Mouse (Mus musculus): ENCODE data around the gene Gatad1. TPM values are rescaled to one million over a fixed set of nuclear protein-coding genes. Genes with fewer than 3 reads are reported as not detected.

The Gatad1 gene
- 23.0 TPM for polyA plus RNA-seq (2017; shearing (Covaris generic))

DNA sequence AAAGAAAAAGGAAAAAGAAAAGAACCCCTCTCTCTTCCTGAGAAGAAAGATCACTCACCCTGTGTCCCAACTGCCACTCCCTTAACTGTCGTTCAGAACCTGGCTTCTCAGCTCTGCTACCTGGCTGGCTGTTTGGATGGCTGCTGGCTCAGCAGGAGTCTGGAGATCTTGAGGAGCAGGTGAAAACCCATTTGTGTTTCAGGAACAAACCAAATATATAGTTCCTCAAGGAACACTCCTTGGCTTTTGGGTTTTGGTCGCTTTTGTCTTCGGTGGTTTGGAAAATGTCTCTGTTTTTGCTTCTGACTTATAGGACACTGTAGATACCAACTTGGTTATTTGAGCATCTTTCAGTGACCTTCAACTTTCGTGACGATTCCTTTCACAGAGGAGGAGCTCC is at the start of gene Gatad1:
Gatad1 (minus strand) TSS at position 101 of the 400 bp plus-strand sequence.

DNA sequence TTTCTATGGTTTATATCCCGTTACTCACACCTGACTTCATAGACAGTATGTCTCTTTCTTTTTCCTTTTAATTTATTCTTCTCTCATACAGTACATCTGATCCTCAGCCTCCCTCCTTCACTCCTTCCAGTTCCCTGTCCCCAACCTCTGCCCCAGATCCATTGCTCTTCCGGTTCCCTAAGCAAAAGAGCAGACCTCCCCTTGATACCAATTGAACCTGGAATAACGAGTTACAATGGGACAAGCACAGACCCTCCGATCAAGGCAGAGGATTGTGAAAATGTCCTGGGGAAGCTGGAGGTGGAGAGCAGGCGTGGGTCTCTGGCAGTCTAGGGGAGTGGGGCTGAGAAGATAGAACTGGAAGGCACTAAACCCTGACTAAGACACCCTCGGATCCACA is 6.1 kb downstream of the Gatad1 start, which contains the start of gene Tmbim7:
Tmbim7 (plus strand) TSS at position 301 of the 400 bp plus-strand sequence.

DNA sequence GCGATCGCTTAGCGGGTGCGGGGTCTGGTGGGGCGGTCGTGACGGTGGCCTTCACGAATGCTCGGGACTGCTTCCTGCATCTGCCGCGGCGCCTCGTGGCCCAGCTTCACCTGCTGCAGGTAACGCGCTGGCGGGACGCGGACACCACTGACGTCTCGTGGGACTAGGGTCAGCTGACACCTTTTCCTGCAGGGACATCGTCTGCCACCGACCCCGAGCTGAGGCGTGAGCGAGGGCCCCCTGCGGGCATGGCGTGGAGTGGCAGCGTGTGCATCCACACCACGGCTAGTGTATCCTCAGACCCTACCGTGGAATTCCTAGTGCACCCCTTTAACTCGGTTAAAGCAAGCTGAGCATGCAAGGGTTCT is 60.6 kb downstream of the Gatad1 start, which contains the start of gene Rbm48:
Rbm48 (minus strand) TSS at position 187 of the 368 bp plus-strand sequence.

DNA sequence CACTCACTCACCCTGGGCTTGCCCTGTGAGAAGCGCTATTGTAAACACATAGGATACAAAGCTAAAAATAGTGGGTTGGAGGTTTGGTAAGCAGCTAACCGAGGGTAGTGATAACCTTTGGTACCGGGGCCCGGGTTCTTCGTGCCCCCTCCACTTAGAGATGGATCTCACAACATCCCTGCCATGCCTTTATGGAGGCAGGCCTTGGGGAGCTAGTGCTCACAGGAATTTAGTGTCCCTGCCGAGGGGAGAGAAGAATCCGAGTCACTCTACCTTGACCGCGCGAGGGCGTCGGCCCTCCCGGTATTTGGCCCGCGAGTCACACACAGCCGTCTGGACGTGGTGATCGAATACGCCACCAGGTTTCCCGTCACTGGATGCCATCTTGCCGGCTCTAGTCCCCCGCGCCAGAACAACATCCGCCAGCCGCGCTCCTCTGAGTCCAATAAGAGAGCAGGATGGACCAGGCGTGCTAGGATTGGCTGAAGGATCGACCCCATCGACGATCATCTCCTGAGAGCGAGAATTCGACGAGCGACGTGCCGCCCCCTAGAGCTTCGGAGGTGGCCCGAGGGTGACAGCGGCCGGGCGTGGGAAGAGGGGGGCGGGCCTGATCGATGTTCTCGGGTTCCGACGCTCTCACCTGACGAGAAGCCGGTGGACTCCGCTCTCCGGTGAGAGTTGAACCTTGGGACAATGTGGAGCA is 61.1 kb downstream of the Gatad1 start, which contains the start of gene Pex1:
Pex1 (plus strand) TSS at position 374 of the 706 bp plus-strand sequence.

Other genes starting within 250 kb of the Gatad1 start
- gene Fam133b, start 113.4 kb downstream of the Gatad1 start, polyA plus RNA-seq (2017; shearing (Covaris generic)): 33.9 TPM
- 7.7 TPM for gene 1700109H08Rik, start 85.6 kb downstream of the Gatad1 start, polyA plus RNA-seq (2017; shearing (Covaris generic))
- gene Pex1, start 61.1 kb downstream of the Gatad1 start, polyA plus RNA-seq (2017; shearing (Covaris generic)): 14.6 TPM
- 30.1 TPM for gene Rbm48, start 60.6 kb downstream of the Gatad1 start, polyA plus RNA-seq (2017; shearing (Covaris generic))
- gene Tmbim7, start 6.0 kb downstream of the Gatad1 start, polyA plus RNA-seq (2017; shearing (Covaris generic)): not detected
- gene Ankib1, start 145.7 kb upstream of the Gatad1 start, polyA plus RNA-seq (2017; shearing (Covaris generic)): 41.1 TPM
- 74.4 TPM for gene Krit1, start 146.0 kb upstream of the Gatad1 start, polyA plus RNA-seq (2017; shearing (Covaris generic))
- gene Lrrd1, start 188.0 kb upstream of the Gatad1 start, polyA plus RNA-seq (2017; shearing (Covaris generic)): 0.16 TPM
- 28.7 TPM for gene Mterf1a, start 236.7 kb upstream of the Gatad1 start, polyA plus RNA-seq (2017; shearing (Covaris generic))

Data from CD4-positive, CD25-positive, alpha-beta regulatory T cell (primary cell).